Mouse (Mus musculus) testis, adult 2 months (tissue): Measurements from ENCODE around the gene Rhbdf1.

Experiments
- CTCF ChIP-seq: fragments of 200-500 bp; IDR thresholded peaks from 2 replicates; pipeline ENCODE4 v1.5.1; 2012; ENCODE audit warnings: low read depth, mild to moderate bottlenecking, inconsistent platforms, low read length, moderate library complexity; ENCODE audit not compliant: control insufficient read depth, insufficient read depth, insufficient replicate concordance
- POLR2A ChIP-seq: fragments of 200-500 bp; IDR thresholded peaks from 2 replicates; pipeline ENCODE4 v1.6.1; 2012; ENCODE audit warnings: low read depth, mild to moderate bottlenecking, inconsistent platforms, low read length, moderate library complexity; ENCODE audit not compliant: control insufficient read depth

GRCm38 (mm10) chr11:32266776-32267175, 44.7 kb upstream of the Rhbdf1 start:
- TF ChIP-seq CTCF (no peak), POLR2A (no peak)
